Mouse (Mus musculus): ENCODE measurements at regions not wholly inside any gene's neighbourhood (a gene's known extent, or its start where the extent isn't known, plus 50 kb on each side); places are given as distances from the start of the nearest gene placed in this dataset.

DNA sequence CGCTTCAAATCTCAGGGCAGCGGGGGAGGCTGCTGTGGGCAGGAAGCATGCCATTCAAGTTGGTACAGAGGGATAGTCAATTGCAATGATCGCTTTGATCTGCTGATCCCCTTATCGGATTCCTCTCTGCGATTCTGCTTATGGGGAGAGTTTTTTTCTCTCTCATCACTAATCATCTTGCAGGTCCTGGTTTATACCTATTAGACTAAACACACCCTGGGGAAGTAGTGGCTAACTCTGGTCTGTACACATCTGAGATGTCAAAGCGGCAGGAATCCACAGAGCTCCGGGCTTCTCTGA is 107.1 kb upstream of the Nebl start:
- DNase-seq (ENCODE audit: low spot score): no peak
- no peaks in the 10 kb centered on the region for H3K36me3 ChIP-seq (ENCODE audit: control insufficient read depth, insufficient read depth, low read length)
- no peaks in the 10 kb centered on the region for H3K27me3 ChIP-seq (replicated peaks; ENCODE audit: control insufficient read depth, insufficient read depth, low read length)
- 0 out of 2 replicates have a peak, but pooled peaks cover 2% of the 10 kb centered on the region for H3K4me1 ChIP-seq (replicated peaks; ENCODE audit: control insufficient read depth, insufficient read depth, low read length)
- no peak for ATAC-seq (replicated peaks; ENCODE audit: low FRiP score, low TSS enrichment, low read depth)
- H3K9me3 ChIP-seq (ENCODE audit: control insufficient read depth, low read length): no peaks in the 10 kb centered on the region
- WGBS: 79% methylated on average over 7 of the region's 7 CpGs
- H3K4me3 ChIP-seq (ENCODE audit: low read depth, low read length): no peak overlapping the region
- no peak overlapping the region for H3K27ac ChIP-seq (ENCODE audit: low read depth)
- H3K9ac ChIP-seq (ENCODE audit: low read length): no peak overlapping the region
- H3K4me2 ChIP-seq (ENCODE audit: low read length): no peak overlapping the region

DNA sequence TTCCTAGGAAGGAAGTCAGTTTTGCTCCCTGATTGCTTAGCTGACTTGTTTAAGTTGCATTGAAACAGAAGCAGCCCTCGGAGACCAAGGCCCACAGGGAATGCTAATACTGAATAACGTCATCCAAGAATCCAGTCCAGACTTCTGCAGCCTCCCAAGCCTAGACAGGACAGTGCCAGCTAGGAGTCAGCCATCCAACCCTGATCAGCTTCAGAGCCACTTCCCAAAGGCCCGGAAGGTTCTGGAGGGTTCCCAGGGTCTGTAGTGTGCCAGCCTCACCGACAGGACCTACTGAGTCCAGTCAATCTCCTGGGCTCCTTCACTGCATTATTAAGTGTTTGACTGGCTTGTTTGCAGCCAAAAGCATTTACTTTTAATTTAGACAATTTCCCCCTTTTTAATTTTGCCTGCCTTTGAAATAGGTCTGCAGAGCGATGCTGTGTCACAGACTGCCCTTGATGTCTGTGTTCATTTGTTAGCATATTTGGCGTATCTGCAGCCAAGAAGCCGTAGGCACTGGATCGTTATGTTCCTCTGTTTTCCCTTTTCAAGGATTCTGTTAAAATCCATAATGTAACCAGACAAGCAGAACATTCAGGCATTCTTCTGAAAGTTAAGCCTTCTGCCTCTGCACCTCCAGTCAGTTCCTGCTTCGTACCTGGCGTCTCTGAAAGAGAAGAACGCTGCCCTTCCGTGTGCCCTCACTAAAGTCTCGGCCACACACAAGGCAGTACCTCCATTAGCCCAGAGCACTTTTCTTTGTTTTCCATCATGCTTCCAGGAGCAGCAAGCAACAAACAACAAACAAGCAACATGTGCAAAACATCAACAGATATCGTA is 106.5 kb upstream of the Nebl start:
- no peak overlapping the region for H3K9ac ChIP-seq (ENCODE audit: low read length)
- H3K9me3 ChIP-seq (ENCODE audit: control insufficient read depth, low read length): no peaks in the 10 kb centered on the region
- H3K27ac ChIP-seq (ENCODE audit: low read depth): no peak overlapping the region
- 0 out of 2 replicates have a peak, but pooled peaks cover 2% of the 10 kb centered on the region for H3K4me1 ChIP-seq (replicated peaks; ENCODE audit: control insufficient read depth, insufficient read depth, low read length)
- DNase-seq (ENCODE audit: low spot score) (no peak), ATAC-seq (replicated peaks; ENCODE audit: low FRiP score, low TSS enrichment, low read depth) (no peak)
- 84% methylated on average over 14 of the region's 14 CpGs for WGBS
- H3K36me3 ChIP-seq (ENCODE audit: control insufficient read depth, insufficient read depth, low read length): no peaks in the 10 kb centered on the region
- no peak overlapping the region for H3K4me2 ChIP-seq (ENCODE audit: low read length)
- H3K4me3 ChIP-seq (ENCODE audit: low read depth, low read length): no peak overlapping the region
- no peaks in the 10 kb centered on the region for H3K27me3 ChIP-seq (replicated peaks; ENCODE audit: control insufficient read depth, insufficient read depth, low read length)

DNA sequence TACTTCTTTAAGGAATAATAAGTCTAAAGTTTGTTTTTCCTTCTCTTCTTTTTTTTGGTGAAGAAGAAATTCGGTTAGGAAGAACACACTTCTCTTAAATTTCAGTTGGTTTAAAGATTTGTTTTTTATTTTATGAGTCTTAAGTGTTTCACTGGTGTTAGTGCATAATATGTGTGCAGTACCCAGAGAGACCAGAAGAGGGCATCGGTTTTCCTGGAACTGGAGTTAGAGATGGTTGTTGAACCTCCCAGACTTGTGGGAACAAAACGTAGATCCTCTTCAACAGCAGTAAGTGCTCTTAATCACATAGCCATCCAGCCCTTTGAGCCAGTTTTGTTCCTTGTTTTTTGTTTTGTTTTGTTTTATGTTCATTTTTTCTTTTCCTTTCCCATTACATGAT is 101.5 kb upstream of the Nebl start:
- no peak overlapping the region for H3K9ac ChIP-seq (ENCODE audit: low read length)
- DNase-seq (ENCODE audit: low spot score): no peak

DNA sequence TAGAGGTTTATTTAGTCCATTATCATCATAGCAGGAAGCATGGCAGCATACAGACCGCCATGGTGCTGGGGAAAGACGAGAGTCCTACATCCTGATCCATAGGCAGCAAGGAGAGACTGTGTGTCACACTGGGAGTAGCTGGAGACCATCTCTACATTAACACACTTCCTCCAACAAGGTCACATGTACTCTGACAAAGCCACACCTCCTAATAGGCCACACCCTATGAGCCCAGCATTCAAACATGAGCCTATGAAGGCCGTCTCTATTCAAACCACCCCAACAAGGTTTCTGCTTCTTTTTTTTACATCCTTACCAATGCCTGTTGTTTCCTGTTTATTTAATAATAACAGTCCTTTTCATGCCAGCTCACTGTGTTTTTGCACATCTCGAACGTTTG is 99.0 kb upstream of the Nebl start:
- Histone ChIP-seq H3K36me3 (ENCODE audit: control insufficient read depth, insufficient read depth, low read length) (no peaks in the 10 kb centered on the region), H3K4me2 (ENCODE audit: low read length) (no peak overlapping the region), H3K27me3 (replicated peaks; ENCODE audit: control insufficient read depth, insufficient read depth, low read length) (no peaks in the 10 kb centered on the region), H3K4me1 (replicated peaks; ENCODE audit: control insufficient read depth, insufficient read depth, low read length) (no peaks in the 10 kb centered on the region), H3K9me3 (ENCODE audit: control insufficient read depth, low read length) (no peaks in the 10 kb centered on the region), H3K27ac (ENCODE audit: low read depth) (no peak overlapping the region), H3K9ac (ENCODE audit: low read length) (no peak overlapping the region), H3K4me3 (ENCODE audit: low read depth, low read length) (no peak overlapping the region)
- DNase-seq (ENCODE audit: low spot score) (no peak), ATAC-seq (replicated peaks; ENCODE audit: low FRiP score, low TSS enrichment, low read depth) (no peak)
- WGBS: 87% methylated on average over 5 of the region's 5 CpGs

More for the DNA sequence above, 101.5 kb upstream of the Nebl start:
- H3K4me3 ChIP-seq (ENCODE audit: low read depth, low read length): no peak overlapping the region
- H3K27ac ChIP-seq (ENCODE audit: low read depth): no peak overlapping the region
- no peaks in the 10 kb centered on the region for H3K9me3 ChIP-seq (ENCODE audit: control insufficient read depth, low read length)
- no peak overlapping the region for H3K4me2 ChIP-seq (ENCODE audit: low read length)
- ATAC-seq (replicated peaks; ENCODE audit: low FRiP score, low TSS enrichment, low read depth): no peak
- no peaks in the 10 kb centered on the region for H3K27me3 ChIP-seq (replicated peaks; ENCODE audit: control insufficient read depth, insufficient read depth, low read length)
- no peaks in the 10 kb centered on the region for H3K4me1 ChIP-seq (replicated peaks; ENCODE audit: control insufficient read depth, insufficient read depth, low read length)
- no peaks in the 10 kb centered on the region for H3K36me3 ChIP-seq (ENCODE audit: control insufficient read depth, insufficient read depth, low read length)
- 83% methylated on average over 3 of the region's 3 CpGs for WGBS

DNA sequence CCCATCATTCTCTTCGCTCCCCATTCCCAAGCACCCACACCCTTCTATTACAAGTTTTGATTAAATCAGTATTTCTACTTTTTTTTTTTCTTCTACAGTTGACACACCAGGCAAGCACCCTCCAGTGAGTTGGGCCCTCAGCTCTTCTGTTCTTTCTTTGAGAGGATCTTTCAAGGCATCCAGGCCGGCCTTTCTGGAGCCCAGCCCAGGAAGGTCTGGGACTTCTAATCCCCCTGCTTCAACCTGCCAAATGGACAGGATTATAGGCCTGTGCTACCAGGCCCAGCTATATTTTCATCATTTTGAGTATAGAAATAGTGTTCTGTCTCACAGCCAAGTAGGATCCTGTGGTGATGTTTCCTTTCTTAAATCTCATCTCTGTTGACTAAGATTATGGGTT is 94.0 kb upstream of the Nebl start:
- DNase-seq (ENCODE audit: low spot score) (no peak), ATAC-seq (replicated peaks; ENCODE audit: low FRiP score, low TSS enrichment, low read depth) (no peak)
- no peaks in the 10 kb centered on the region for H3K9me3 ChIP-seq (ENCODE audit: control insufficient read depth, low read length)
- no peaks in the 10 kb centered on the region for H3K27me3 ChIP-seq (replicated peaks; ENCODE audit: control insufficient read depth, insufficient read depth, low read length)
- WGBS: 87% methylated on average over 2 of the region's 2 CpGs
- no peak overlapping the region for H3K27ac ChIP-seq (ENCODE audit: low read depth)
- H3K9ac ChIP-seq (ENCODE audit: low read length): no peak overlapping the region
- no peak overlapping the region for H3K4me2 ChIP-seq (ENCODE audit: low read length)
- H3K4me3 ChIP-seq (ENCODE audit: low read depth, low read length): no peak overlapping the region
- no peaks in the 10 kb centered on the region for H3K36me3 ChIP-seq (ENCODE audit: control insufficient read depth, insufficient read depth, low read length)
- no peaks in the 10 kb centered on the region for H3K4me1 ChIP-seq (replicated peaks; ENCODE audit: control insufficient read depth, insufficient read depth, low read length)

DNA sequence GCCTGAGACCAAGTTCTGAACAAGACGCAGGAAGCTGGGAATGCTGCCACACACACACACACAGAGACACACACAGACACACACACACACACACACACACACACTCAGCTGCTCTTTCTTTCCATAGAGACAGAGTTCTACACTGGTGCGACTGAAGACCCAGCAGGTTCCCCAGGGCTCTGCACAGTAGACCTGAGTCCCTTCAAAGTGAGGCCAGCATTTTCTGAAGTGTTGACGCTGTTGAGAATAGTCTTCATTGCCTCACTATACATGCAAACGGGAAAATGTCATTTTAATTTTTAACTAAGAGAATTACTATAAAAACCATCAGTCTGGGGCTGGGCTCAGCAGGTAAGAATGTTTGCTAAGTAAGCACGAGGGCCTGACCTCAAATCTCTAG is 92.9 kb upstream of the Nebl start:
- 74% methylated on average over 5 of the region's 5 CpGs for WGBS
- H3K4me2 ChIP-seq (ENCODE audit: low read length): no peak overlapping the region
- no peak overlapping the region for H3K27ac ChIP-seq (ENCODE audit: low read depth)
- H3K4me1 ChIP-seq (replicated peaks; ENCODE audit: control insufficient read depth, insufficient read depth, low read length): no peaks in the 10 kb centered on the region
- no peak for DNase-seq (ENCODE audit: low spot score)
- no peaks in the 10 kb centered on the region for H3K9me3 ChIP-seq (ENCODE audit: control insufficient read depth, low read length)
- no peak overlapping the region for H3K9ac ChIP-seq (ENCODE audit: low read length)
- no peaks in the 10 kb centered on the region for H3K36me3 ChIP-seq (ENCODE audit: control insufficient read depth, insufficient read depth, low read length)
- H3K27me3 ChIP-seq (replicated peaks; ENCODE audit: control insufficient read depth, insufficient read depth, low read length): no peaks in the 10 kb centered on the region
- no peak for ATAC-seq (replicated peaks; ENCODE audit: low FRiP score, low TSS enrichment, low read depth)
- no peak overlapping the region for H3K4me3 ChIP-seq (ENCODE audit: low read depth, low read length)

- Histone ChIP-seq H3K9ac (ENCODE audit: low read length) (no peak overlapping the region), H3K27me3 (replicated peaks; ENCODE audit: control insufficient read depth, insufficient read depth, low read length) (no peaks in the 10 kb centered on the region), H3K4me3 (ENCODE audit: low read depth, low read length) (no peak overlapping the region), H3K4me2 (ENCODE audit: low read length) (no peak overlapping the region), H3K36me3 (ENCODE audit: control insufficient read depth, insufficient read depth, low read length) (no peaks in the 10 kb centered on the region), H3K4me1 (replicated peaks; ENCODE audit: control insufficient read depth, insufficient read depth, low read length) (no peaks in the 10 kb centered on the region), H3K27ac (ENCODE audit: low read depth) (no peak overlapping the region), H3K9me3 (ENCODE audit: control insufficient read depth, low read length) (no peaks in the 10 kb centered on the region)
- ATAC-seq (replicated peaks; ENCODE audit: low FRiP score, low TSS enrichment, low read depth): no peak
- no peak for DNase-seq (ENCODE audit: low spot score)
- 88% methylated on average over 4 of the region's 4 CpGs for WGBS
Measured at GRCm38 (mm10) chr2:17822621-17823006, 91.3 kb upstream of the Nebl start.

- no peak overlapping the region for H3K9ac ChIP-seq (ENCODE audit: low read length)
- no peak overlapping the region for H3K4me3 ChIP-seq (ENCODE audit: low read depth, low read length)
- H3K4me2 ChIP-seq (ENCODE audit: low read length): no peak overlapping the region
- no peaks in the 10 kb centered on the region for H3K36me3 ChIP-seq (ENCODE audit: control insufficient read depth, insufficient read depth, low read length)
- no peak for DNase-seq (ENCODE audit: low spot score)
- H3K4me1 ChIP-seq (replicated peaks; ENCODE audit: control insufficient read depth, insufficient read depth, low read length): no peaks in the 10 kb centered on the region
- 75% methylated on average over 13 of the region's 13 CpGs for WGBS
- H3K9me3 ChIP-seq (ENCODE audit: control insufficient read depth, low read length): no peaks in the 10 kb centered on the region
- 0 out of 2 replicates have a peak, but pooled peaks have one; percentile 43 for ATAC-seq (replicated peaks; ENCODE audit: low FRiP score, low TSS enrichment, low read depth)
- H3K27ac ChIP-seq (ENCODE audit: low read depth): no peak overlapping the region
- H3K27me3 ChIP-seq (replicated peaks; ENCODE audit: control insufficient read depth, insufficient read depth, low read length): no peaks in the 10 kb centered on the region
Measured at GRCm38 (mm10) chr2:17821878-17822620, 90.8 kb upstream of the Nebl start.

All from intestine, embryonic 14.5 days (tissue).